Mouse (Mus musculus) kidney, adult 8-10 months (tissue): ENCODE measurements around the gene Gm14434.
"Not testable (repeated sequence)": the region's sequence is repeated elsewhere in the genome, so short reads cannot be mapped to it uniquely, and the experiment has no call there.

ENCODE experiments used
- DNase-seq, 2 experiments: peaks; one replicate each; pipeline ENCODE4 v3.0.0; 2022

The Gm14434 gene

GRCm38 (mm10) chr2:176486683-176487082 lies at the start of gene Gm14434:
Gm14434 (minus strand) TSS chr2:176486783.
- DNase-seq, result not testable (repeated sequence)

DNA sequence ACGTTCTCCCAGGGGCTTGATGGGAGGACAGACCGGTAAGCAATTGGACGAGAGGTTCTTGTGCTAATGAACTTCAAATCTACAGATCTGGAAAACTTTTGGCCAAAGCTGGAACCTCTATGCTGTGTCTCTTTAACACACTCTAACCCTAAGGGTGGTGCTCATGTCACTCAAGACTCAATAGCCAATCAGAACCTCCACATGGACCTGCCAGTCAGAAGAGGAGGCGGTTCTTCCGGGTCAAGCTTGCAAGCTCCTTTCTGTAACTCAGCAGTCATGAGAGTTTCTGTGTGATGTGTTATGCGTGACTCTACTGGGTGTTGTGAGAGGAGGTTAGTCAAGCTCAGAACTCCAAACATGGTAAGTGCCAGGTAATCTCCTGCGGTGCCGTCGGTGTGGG lies 34.2 kb upstream of the Gm14434 start, which contains the start of gene Zfp967:
TSS of gene Zfp967 (plus strand) at position 301 of the 400 bp plus-strand sequence.
- not testable (repeated sequence) for DNase-seq

DNA sequence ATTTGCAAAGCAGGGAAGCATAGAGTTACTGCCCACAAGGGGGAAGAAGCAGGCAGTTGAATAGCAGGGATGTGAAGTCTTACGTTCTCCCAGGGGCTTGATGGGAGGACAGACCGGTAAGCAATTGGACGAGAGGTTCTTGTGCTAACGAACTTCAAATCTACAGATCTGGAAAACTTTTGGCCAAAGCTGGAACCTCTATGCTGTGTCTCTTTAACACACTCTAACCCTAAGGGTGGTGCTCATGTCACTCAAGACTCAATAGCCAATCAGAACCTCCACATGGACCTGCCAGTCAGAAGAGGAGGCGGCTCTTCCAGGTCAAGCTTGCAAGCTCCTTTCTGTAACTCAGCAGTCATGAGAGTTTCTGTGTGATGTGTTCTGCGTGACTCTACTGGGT lies 63.3 kb downstream of the Gm14434 start, which contains the start of gene Gm14435:
TSS of gene Gm14435 (plus strand) at position 301 of the 400 bp plus-strand sequence.
- DNase-seq, result not testable (repeated sequence)
